Mouse (Mus musculus): Measurements from ENCODE around the gene Itpkb.

The Itpkb gene

DNA sequence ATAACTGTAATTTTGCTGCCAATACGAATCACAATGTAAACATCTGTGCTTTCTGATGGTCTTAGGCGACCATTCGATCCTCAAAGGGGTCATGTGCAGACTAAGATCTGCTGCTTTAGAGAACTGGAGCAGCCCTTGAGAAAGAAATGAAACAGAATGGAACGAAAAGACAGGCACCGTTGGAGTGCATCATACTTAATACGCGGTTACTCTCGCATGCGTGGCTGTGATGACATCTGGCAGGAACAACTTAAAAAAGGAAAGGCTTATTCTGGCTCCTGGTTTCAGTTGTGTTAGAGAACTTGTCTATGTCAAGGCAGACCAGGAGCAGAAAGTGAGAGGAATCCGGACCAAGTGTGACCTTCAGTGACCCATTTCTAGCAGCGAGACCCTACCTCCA lies 15.6 kb upstream of the Itpkb start:
- DNase-seq (ENCODE audit: low spot score in 2 of 2): no peak

DNA sequence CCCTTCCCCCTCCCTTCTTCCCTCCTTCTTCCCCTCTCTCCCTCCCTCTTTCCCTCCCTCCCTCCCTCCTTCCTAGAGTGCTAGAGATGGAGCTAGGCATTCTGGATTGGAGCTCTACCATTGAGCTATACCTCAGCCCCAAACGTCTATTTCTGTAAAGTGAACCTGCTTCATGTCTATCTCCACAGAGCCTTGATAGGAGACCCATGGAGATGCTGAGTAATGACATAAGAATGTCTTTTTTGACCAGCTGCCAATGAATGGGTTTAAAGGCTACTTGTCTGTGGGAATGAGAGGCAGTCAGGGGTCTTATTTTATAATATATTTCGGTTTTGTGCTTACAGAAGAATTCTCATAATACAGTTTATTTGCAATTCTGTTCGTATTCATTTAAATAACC lies 15.2 kb upstream of the Itpkb start:
- DNase-seq (ENCODE audit: low spot score in 2 of 2): no peak

DNA sequence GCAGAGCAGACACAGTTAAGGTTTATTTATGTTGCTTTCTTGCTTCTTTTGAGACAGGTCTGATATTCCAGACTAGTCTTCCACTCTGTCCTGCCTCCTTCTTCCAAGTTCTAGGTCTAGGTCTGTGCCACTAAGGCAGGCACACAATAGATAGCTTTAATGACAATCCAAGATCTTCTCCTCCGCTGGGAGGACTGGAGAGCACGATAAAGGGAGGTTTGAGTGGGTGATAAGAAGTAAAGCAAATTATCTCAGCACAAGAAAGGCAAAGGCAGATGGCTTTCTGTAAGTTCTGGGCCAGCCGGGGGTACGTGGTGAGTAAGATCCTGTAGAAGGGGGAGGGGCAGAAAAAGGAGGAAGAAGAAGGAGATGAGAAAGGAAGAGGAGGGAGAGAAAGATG lies 12.8 kb upstream of the Itpkb start:
- no peak for DNase-seq (ENCODE audit: low spot score in 2 of 2)

DNA sequence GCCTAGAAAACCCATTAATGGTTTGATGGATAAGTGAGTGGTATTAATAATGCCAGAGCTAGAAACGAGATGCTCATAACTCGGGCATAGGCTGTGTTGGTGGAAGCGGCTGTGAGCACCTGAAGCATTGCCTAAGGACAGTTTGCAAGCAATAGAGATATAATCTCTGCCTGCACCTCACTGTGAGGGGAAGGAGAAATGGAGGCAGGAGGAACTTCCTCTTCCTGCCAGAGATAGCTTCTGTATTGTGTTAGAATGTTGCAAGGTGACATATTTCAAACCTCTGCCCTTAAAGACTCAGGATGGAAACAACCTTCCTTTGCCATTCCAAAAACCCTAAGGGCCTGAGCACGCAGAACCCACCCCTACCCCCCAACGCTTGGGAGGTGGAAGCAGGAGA lies 11.9 kb upstream of the Itpkb start:
- DNase-seq (ENCODE audit: low spot score in 2 of 2): no peak

DNA sequence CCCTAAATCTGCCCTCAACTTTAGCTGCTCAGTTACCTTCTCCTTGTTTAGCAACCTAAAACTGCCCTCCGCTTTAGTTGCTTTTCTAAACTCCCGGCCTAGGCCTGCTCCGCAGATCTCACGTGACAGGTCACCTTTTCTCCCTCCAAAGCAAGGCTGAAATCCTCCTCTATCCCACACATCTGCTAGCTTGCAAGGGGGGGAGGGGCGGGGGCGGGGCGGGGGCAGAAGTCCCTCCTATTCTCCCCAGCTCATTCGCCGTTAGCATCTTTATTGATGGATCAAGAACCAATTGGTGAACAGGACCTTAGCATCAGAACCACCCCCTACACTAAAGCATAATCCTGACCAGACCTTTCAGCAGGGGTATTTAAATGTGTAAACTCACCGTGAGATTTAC lies 10.4 kb upstream of the Itpkb start:
- DNase-seq (ENCODE audit: low spot score in 2 of 2): no peak

DNA sequence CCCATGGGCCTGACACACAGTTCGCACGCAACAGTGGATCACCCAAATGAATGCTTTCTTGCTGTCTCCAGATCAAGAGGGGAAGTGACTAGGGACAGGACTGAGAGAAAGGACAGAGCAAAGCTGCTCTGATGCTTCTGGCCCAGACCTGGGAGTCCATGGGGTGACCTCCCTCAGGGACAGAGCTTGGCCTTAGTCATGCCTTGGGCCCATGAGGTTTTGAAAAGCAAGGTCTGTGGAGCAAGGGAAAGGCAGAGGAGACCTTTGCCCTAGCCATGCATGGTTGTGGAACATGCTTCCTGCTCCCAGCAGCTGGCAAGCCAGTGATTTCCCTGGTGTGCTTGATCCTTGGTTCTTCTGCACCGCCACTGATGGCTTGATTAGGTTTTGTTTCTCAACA lies 7.4 kb upstream of the Itpkb start:
- no peak for DNase-seq (ENCODE audit: low spot score in 2 of 2)

DNA sequence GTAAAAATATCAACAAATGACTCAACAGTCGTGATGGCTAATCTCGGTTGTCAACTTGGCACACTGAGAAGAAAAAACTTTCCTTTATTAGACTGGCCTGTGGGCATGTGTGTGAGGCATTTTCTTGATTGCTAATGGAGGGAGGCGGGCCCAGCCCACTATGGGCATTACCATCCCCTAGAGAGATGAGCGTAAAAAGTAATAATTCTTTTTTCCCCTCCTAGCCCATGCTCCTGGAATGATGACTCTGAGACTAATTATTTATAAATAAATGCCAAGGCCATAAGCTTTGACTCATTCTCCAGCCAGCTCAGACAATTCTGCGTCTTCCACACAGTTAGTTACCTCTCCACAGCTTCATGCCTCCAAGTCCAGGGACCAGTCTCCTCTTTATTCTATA lies 6.8 kb upstream of the Itpkb start:
- DNase-seq (ENCODE audit: low spot score in 2 of 2): no peak

DNA sequence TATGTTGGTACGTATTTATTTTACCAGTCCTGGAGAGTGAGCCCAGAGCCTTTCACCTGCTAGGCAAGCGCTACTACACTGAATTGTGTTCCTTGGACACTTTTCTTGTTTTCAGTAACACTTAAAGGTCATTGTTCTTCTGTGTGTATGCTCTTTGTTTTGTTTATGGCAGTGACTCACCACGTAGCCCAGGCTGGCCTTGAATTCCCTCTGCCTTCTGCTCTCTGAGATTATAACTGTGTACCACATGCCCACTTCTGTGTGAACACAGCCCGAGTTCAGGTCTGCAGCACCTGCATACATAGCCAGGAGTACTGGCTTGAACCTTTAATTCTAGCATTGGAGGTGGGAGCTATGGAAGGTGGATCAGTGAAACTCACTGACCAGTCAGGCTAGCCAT lies 6.0 kb upstream of the Itpkb start:
- no peak for DNase-seq (ENCODE audit: low spot score in 2 of 2)

DNA sequence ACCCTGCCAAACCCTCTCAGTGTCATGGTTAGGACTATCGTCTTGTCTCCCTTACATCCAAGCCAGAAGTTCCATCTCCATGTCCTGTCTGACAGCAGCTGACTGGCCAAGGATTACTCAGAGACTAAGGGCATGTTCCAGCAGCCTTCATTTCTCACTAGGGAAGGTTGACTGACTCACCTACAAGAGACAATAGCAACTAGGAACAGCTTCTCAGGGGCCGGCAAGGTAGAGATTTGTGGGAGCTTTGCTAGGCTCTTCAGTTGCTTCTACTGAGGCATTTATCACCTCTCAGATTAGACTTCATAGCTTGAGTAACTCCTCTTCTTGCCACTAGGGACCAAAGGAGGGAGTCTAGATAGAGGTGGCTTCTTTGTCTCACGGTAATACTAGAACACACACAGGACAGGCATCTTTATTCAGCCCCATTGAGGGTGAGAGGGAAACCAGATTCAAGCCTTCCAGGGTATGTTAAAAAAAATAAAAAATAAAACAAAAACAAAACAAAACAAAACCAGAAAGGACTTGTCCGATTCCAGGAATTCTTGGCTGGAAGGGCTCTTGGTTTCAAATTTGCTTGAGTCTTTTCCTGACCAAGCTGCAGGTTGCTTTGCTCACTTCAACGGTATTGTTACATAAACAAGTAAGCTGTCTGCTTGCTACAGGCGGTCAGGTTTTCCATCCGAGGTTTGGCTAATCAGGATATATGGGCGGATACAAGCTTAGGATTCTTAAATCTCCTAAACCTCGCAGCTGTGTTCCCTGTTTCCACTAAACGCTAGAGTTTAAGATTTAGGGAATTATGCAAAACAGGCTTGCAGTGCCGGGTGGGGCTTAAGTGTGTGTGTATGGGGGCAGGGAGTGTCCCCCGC lies 1.3 kb upstream of the Itpkb start:
- no peak for DNase-seq (ENCODE audit: low spot score in 2 of 2)

DNA sequence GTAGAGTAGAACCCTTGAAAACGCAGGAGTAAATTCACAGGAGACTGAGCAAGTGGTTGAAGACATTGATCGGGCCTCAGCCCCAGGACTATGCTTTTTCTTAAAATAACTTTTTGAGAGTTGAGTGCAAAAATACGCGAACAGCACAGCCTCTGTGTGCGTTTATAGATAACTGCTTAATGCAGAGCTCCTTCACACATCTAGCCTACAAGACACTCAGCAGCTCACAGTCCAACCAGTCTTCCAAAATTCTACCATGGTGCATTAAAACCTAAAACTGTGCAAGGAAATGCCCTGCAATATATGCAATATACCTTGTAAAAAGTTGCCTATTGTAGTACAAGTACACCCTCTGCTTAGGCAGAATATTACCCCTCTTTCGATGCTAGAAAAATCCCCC lies 579 bp upstream of the Itpkb start:
- no peak for DNase-seq (ENCODE audit: low spot score in 2 of 2)

DNA sequence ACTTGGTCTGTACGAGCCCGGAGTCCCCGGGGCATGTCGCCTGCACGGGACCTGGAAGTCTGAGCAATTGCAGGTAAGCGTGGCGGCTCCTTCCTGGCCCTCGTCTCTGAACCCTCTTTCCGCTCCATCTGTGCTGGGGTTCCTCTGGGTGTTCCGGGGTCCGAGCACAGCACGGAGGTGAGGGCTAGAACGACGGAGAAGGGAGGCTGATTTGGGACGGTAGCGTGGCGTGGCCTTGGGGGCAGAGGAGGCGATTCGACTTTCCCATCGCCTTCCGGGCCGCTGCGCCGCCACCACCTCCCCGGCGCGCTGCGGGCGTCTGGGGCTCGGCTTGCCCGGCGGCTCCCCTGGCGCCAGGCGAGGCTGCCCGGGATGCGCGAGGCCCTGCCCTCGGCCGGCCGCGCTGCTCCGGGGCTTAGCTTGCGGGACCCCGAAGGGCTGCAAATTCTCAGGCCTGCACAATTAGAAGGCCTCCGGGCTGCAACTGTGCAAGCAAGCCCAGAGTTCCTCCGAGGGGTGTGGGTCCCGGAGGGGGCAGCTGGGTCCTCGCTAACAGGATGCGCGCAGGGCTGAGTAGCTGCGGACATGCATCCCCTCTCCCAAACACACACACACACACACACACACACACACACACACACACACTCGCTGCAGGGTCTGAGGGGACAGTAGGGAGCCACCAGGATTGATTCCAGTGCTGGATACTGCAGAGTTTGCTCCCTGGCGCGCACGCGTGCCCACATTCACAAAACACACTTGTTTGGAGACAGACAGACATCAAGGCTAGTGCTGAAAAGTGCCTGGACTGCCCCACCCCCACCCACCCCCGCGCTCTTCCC lies 641 bp downstream of the Itpkb start:
- peak; percentile 24 to 34 for DNase-seq (ENCODE audit: low spot score in 2 of 2)

DNA sequence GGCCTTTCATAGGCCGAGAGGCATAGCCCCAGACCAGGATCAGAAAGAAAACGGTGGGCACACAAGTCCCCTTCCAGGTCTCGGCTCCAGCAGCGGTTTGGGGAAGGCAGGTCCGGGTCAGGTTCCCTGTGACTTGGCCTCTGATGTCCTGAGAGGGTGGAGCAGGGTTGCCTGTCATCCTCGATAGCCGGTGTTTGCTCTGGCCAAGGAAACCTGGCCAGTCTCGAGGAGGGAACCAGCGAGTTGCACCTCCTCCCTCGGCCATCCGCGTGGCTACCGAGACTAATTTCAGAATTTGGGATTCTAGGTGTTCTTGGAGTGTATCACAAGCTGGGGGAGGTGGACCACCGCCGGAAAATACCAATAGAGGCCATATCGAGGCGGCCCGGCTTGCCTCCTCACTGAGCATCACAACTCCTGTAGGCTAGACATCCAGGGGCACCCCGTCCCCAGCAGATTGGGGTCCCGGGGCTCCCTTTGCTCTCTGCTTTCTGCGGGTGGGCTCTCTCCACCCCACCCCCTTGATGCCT lies 1.3 kb downstream of the Itpkb start:
- DNase-seq (ENCODE audit: low spot score in 2 of 2): no peak

DNA sequence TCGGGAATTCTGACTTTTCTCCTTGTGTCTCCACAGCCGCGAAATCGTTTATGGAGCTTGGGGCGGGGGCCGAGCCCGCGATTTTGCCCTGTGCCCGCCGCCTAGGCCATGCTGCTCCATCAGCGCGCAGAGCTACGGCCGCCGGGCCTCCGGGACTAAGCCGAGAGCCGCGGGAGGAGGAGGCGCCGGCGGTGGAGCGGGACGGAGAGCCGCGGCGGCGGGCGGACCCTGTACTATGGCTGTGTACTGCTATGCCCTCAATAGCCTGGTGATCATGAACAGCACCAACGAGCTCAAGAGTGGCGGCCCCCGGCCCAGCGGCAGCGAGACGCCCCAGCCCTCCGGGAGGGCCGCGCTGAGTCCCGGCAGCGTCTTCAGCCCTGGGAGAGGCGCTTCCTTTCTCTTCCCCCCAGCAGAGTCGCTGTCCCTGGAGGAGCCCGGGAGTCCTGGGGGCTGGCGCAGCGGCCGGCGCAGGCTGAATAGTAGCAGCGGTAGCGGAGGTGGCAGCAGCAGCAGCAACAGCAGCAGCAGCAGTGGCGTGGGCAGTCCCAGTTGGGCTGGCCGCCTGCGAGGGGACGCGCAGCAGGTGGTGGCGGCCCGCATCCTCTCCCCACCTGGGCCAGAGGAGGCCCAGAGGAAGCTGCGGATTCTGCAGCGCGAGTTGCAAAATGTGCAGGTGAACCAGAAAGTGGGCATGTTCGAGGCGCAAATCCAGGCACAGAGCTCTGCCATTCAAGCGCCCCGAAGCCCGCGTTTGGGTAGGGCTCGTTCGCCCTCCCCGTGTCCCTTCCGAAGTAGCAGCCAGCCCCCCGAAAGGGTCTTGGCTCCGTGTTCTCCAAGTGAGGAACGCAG lies 2.0 kb downstream of the Itpkb start:
- DNase-seq (ENCODE audit: low spot score in 2 of 2): no peak

DNA sequence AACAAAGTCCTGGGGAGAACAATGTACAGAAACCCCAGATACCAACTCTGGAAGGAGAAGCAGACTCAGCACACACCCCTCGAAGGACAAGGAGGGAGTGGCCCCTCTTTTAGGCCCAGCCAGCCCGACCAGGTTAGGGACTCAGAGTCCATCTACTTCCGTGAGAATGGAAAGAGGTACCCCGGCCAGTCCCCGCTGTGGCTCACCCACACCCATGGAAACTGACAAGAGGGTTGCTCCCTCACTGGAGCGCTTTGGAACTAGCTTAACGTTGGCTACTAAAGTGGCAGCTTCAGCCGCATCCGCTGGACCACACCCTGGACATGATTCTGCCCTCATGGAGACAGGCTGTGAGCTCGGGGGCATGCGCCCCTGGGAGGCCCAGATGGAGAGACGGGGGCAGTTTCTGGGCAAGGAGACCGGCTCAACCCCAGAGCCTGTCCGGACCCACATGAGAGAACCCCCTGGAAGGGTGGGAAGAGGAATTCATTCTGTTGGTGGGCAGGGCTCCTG lies 2.7 kb downstream of the Itpkb start:
- no peak for DNase-seq (ENCODE audit: low spot score in 2 of 2)

DNA sequence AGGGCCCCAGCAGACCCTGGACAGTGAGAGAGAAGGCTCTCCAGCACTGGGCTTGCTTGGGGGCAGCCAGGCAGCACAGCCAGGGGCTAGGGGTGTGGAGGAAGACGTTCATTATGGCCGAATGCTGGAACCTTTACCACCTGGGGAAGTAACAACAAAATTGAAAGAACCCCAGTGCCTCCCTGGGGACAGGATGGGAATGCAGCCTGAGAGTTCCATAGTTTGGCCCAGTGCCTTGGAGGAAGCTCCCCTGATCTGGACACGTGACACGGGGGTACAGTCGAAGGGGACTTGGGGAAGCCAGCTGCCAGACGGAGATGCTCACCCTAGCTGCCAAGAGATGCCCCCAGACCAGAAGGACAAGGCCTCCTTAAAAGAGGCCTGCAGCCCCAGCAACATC lies 3.3 kb downstream of the Itpkb start:
- no peak for DNase-seq (ENCODE audit: low spot score in 2 of 2)

DNA sequence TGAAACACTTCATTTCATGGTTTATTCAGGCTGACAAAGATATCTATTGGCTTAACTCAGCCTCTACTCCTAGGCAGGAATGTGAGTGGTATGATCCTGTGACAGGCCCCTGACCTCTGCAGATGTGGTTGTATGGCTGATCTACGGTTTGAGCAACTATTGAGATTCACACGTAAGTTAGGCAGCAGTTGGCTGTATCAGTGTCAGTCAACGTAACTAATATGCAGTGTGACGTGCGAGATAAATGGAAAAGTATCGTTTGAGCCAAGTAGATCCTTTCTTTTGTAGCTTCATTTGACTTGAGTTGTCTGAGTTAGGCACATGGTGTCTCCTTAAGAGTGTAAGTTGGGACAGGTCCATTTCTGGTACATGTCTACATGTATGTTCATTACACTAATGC lies 4.3 kb downstream of the Itpkb start:
- no peak for DNase-seq (ENCODE audit: low spot score in 2 of 2)

DNA sequence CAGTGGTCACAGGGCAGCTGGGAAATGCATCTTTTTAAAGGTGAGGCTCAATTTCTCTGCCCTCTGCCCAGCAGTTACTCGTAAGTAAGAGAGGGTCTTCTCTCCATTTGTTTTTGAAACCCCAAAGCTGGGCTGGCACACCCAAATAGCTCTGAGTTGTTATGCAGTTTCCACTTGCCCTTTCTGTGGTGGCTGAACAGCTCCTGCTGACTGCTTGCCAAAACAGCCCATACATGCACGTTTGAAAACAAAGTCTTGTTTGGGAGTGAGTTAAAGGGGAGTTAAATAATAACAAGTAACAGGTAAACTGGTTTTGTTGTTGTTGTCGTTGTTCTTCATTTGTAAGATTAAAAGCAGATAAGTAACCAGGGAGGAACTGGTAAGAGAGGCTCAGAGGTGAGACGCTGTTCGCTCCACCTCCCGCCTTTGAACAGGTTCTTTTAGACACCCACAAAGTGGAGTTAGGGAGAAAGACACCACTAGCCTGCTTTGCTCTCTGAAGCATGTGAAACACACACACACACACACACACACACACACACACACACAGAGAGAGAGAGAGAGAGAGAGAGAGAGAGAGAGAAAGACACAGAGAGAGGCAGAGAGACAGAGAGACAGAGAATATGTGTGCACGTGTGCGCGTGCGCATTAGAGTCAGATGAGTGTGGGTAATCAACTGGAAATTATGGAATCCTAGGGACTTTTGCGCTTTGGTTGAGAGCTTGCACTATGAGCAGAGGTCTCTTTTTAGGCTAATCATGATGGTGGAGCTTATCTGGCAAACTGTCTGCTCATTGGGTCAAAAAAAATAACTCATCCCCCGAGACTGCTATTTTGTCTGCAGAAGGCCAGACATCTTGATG lies 5.5 kb downstream of the Itpkb start:
- DNase-seq (ENCODE audit: low spot score in 2 of 2): no peak

DNA sequence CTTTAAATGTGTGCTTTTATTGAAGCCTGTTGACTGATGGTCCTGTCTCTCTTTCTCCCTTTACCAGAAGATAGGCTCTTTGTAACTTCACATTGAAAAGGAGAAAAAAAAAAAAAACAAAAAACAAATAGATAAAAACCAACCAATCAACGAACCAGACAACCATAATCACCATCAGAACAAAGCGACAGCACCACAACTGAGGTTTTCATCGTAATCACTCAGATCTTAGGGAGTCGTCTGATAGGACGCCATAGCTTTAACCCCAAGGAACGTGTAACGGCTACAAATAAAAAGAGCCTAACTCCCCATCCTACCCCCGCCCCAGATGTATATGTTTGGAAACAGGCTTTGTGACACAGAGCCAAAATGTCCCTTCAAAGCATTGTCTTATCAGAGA lies 8.1 kb downstream of the Itpkb start:
- DNase-seq (ENCODE audit: low spot score in 2 of 2): no peak

DNA sequence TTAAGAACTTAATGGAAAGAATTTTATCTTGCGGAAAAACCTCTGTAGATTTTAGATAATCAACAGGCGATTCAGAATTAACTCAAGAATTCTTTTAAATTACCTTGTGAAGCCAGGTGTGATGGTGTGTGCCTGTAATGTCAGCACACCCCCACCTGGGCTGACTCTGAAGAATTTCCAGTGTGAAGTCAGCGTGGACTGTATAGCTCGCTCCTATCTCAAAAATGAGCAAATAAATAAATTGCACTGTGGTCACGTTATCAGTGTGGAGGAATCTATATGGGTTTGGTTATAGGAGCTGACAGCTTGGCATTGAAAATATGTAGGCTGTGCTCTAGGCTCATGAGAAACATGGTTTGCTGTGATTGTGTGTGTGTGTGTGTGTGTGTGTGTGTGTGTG lies 8.9 kb downstream of the Itpkb start:
- DNase-seq (ENCODE audit: low spot score in 2 of 2): no peak

DNA sequence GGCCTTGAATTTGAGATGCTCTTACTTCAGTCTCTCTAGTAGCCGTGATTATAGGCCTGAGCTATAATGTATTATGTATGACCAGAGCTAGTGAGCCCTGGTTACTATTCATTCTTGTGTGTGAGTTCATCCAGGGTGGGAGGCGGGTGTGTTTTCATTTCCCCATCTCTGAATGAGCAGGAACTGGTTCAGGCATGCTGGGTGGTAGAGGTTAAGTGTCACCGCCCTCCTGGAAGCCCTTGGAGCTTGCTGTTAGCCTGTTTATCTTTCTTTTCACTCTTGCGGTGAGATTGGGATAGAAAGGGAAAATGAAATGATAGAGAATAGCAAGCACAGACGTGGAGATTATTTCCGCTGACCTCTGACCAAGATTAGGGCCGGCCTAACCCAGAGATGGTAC lies 12.7 kb downstream of the Itpkb start:
- DNase-seq (ENCODE audit: low spot score in 2 of 2): no peak
